Mouse (Mus musculus) small intestine, adult 2 months (tissue): ENCODE data around the gene C130050O18Rik.

Experiments
- CTCF ChIP-seq: fragments of 200-500 bp; IDR thresholded peaks from 2 replicates; pipeline ENCODE4 v1.5.1; 2012; ENCODE audit warnings: low read depth, mild to moderate bottlenecking, control low read depth, inconsistent platforms, low read length, moderate library complexity, mixed read lengths; ENCODE audit not compliant: insufficient replicate concordance, insufficient read length; ENCODE audit errors: extremely low read depth
- POLR2A ChIP-seq: fragments of 200-500 bp; IDR thresholded peaks from 2 replicates; pipeline ENCODE4 v1.6.1; 2012; ENCODE audit warnings: low read depth, mild to moderate bottlenecking, control low read depth, inconsistent platforms, low read length, moderate library complexity

GRCm38 (mm10) chr5:139402106-139402505, 3.0 kb upstream of the C130050O18Rik start:
- TF ChIP-seq CTCF (no peak), POLR2A (no peak)
